Mouse (Mus musculus) intestine, embryonic 15.5 days (tissue): ENCODE results near the gene Ace2. TPM values are rescaled to one million over a fixed set of nuclear protein-coding genes. Genes with fewer than 3 reads are reported as not detected.

ENCODE experiments used
- ATAC-seq: fragments of 200-750 bp; cut with Nextera tagmentation; 2 replicates; pipeline ENCODE4 v1.8.0; 2017; ENCODE audit warnings: moderate TSS enrichment, moderate library complexity
- H3K27ac ChIP-seq: fragments of 300-500 bp; sonication (generic); 2 replicates; pipeline ENCODE4 v1.5.1; 2015; ENCODE audit warnings: mild to moderate bottlenecking, inconsistent platforms
- H3K27me3 ChIP-seq: fragments of 300-500 bp; sonication (generic); replicated peaks from 2 replicates; pipeline ENCODE4 v1.6.1; 2015; ENCODE audit warnings: inconsistent platforms
- H3K36me3 ChIP-seq: fragments of 300-500 bp; sonication (generic); 2 replicates; pipeline ENCODE4 v1.6.1; 2015; ENCODE audit warnings: inconsistent platforms
- H3K4me1 ChIP-seq: fragments of 300-500 bp; sonication (generic); replicated peaks from 2 replicates; pipeline ENCODE4 v1.6.1; 2015; ENCODE audit warnings: inconsistent platforms
- H3K4me2 ChIP-seq: fragments of 300-500 bp; sonication (generic); replicated peaks from 2 replicates; pipeline ENCODE4 v1.6.1; 2015; ENCODE audit warnings: mild to moderate bottlenecking, inconsistent platforms
- H3K4me3 ChIP-seq: fragments of 300-500 bp; sonication (generic); replicated peaks from 2 replicates; pipeline ENCODE4 v1.5.1; 2015; ENCODE audit warnings: inconsistent platforms
- H3K9ac ChIP-seq: fragments of 300-500 bp; sonication (generic); 2 replicates; pipeline ENCODE4 v1.6.1; 2015; ENCODE audit warnings: inconsistent platforms
- H3K9me3 ChIP-seq: fragments of 300-500 bp; sonication (generic); 2 replicates; pipeline ENCODE4 v1.6.1; 2016; ENCODE audit warnings: inconsistent platforms
- WGBS: fragments of 180-500 bp; shearing (Covaris S2); methylation state at CpG from one replicate; pipeline ENCODE4 v1.1.7; 2015; 5-methylcytosine and 5-hydroxymethylcytosine counted together
- polyA plus RNA-seq: library from polyadenylated mRNA; unstranded; fragments of >200 nt; fragmentation: Nextera tagmentation; extraction: Ambion mirVana; gene quantifications from 2 replicates; pipeline ENCODE4 v1.2.1, GENCODE M21; 2015

Gene Ace2
- polyA plus RNA-seq, 1 experiment from 2014 or later = 69.3 TPM

GRCm38 (mm10) chrX:164189880-164190279 lies 50.7 kb downstream of the Ace2 start:
- no peak for ATAC-seq
- H3K4me2 ChIP-seq = no peak overlapping the region
- no peak overlapping the region for H3K9ac ChIP-seq

GRCm38 (mm10) chrX:164197679-164198078 lies 58.5 kb downstream of the Ace2 start:
- H3K36me3 ChIP-seq = no peaks in the 10 kb centered on the region
- ATAC-seq = no peak
- no peaks in the 10 kb centered on the region for H3K9me3 ChIP-seq
- no peak overlapping the region for H3K27ac ChIP-seq
- H3K27me3 ChIP-seq = no peaks in the 10 kb centered on the region
- no peak overlapping the region for H3K9ac ChIP-seq
- H3K4me2 ChIP-seq = no peak overlapping the region
- 94% methylated on average over 2 of the region's 2 CpGs for WGBS
- H3K4me1 ChIP-seq = no peaks in the 10 kb centered on the region
- no peak overlapping the region for H3K4me3 ChIP-seq

More at GRCm38 (mm10) chrX:164189880-164190279, 50.7 kb downstream of the Ace2 start:
- H3K4me1 ChIP-seq = no peaks in the 10 kb centered on the region
- no peak overlapping the region for H3K27ac ChIP-seq
- no peaks in the 10 kb centered on the region for H3K36me3 ChIP-seq
- no peaks in the 10 kb centered on the region for H3K27me3 ChIP-seq
- no peak overlapping the region for H3K4me3 ChIP-seq
- no peaks in the 10 kb centered on the region for H3K9me3 ChIP-seq

- Histone ChIP-seq H3K4me3 (no peak overlapping the region), H3K9me3 (no peaks in the 10 kb centered on the region), H3K9ac (no peak overlapping the region), H3K36me3 (no peaks in the 10 kb centered on the region), H3K4me1 (no peaks in the 10 kb centered on the region), H3K4me2 (no peak overlapping the region), H3K27me3 (no peaks in the 10 kb centered on the region), H3K27ac (no peak overlapping the region)
- WGBS = 74% methylated on average over 5 of the region's 5 CpGs
- ATAC-seq = no peak
Observed at GRCm38 (mm10) chrX:164200547-164200946, 61.4 kb downstream of the Ace2 start.

GRCm38 (mm10) chrX:164221989-164222388 lies 82.9 kb downstream of the Ace2 start:
- Histone ChIP-seq H3K4me2 (no peak overlapping the region), H3K4me3 (no peak overlapping the region), H3K27me3 (no peaks in the 10 kb centered on the region), H3K9ac (no peak overlapping the region), H3K27ac (no peak overlapping the region), H3K4me1 (no peaks in the 10 kb centered on the region), H3K36me3 (no peaks in the 10 kb centered on the region), H3K9me3 (no peaks in the 10 kb centered on the region)
- 71% methylated on average over 2 of the region's 2 CpGs for WGBS
- ATAC-seq = no peak

GRCm38 (mm10) chrX:164233380-164233779 lies 94.2 kb downstream of the Ace2 start:
- Histone ChIP-seq H3K9me3 (no peaks in the 10 kb centered on the region), H3K9ac (no peak overlapping the region), H3K36me3 (no peaks in the 10 kb centered on the region), H3K4me1 (no peaks in the 10 kb centered on the region), H3K4me3 (no peak overlapping the region), H3K27me3 (no peaks in the 10 kb centered on the region), H3K4me2 (no peak overlapping the region), H3K27ac (no peak overlapping the region)
- 50% methylated on average over 8 of the region's 8 CpGs for WGBS
- ATAC-seq = peak; percentile 68

Other genes with a start within 250 kb of the Ace2 start
- 19.4 and 24.2 TPM in 2 replicates for gene Ap1s2, start 230.3 kb upstream of the Ace2 start, polyA plus RNA-seq
- 48.4 and 56.2 TPM in 2 replicates for gene Zrsr2, start 180.7 kb upstream of the Ace2 start, polyA plus RNA-seq
- 0.50 and 0.77 TPM in 2 replicates for gene Car5b, start 111.3 kb upstream of the Ace2 start, polyA plus RNA-seq
- 23.0 and 25.6 TPM in 2 replicates for gene Siah1b, start 62.8 kb upstream of the Ace2 start, polyA plus RNA-seq
- 9.5 and 10.7 TPM in 2 replicates for gene Cltrn, start 50.5 kb upstream of the Ace2 start, polyA plus RNA-seq
- gene Bmx, start 118.9 kb downstream of the Ace2 start, polyA plus RNA-seq = 0.65 and 0.80 TPM in 2 replicates
- 4.8 and 5.4 TPM in 2 replicates for gene Pir, start 130.0 kb downstream of the Ace2 start, polyA plus RNA-seq
- 2.1 and 2.2 TPM in 2 replicates for gene Vegfd, start 234.0 kb downstream of the Ace2 start, polyA plus RNA-seq